Mouse (Mus musculus) forebrain, embryonic 12.5 days (tissue): ENCODE data around the gene Stx8. TPM values are rescaled to one million over a fixed set of nuclear protein-coding genes. Genes with fewer than 3 reads are reported as not detected.
A peak's percentile ranks its signal among the peaks of the same experiment; 100 is the strongest.

Experiments used
- ATAC-seq: fragments of 200-750 bp; cut with Nextera tagmentation; 2 replicates; pipeline ENCODE4 v1.8.0; 2017; ENCODE audit warnings: moderate TSS enrichment; ENCODE audit not compliant: low FRiP score
- H3K27ac ChIP-seq: fragments of 300-500 bp; sonication (generic); 2 replicates; pipeline ENCODE4 v1.5.1; 2016; ENCODE audit warnings: mild to moderate bottlenecking
- H3K27me3 ChIP-seq: fragments of 300-500 bp; sonication (generic); 2 replicates; pipeline ENCODE4 v1.6.1; 2016; ENCODE audit warnings: mild to moderate bottlenecking
- H3K36me3 ChIP-seq: fragments of 300-500 bp; sonication (generic); replicated peaks from 2 replicates; pipeline ENCODE4 v1.6.1; 2016; ENCODE audit warnings: mild to moderate bottlenecking
- H3K4me1 ChIP-seq: fragments of 300-500 bp; sonication (generic); 2 replicates; pipeline ENCODE4 v1.6.1; 2016
- H3K4me2 ChIP-seq: fragments of 300-500 bp; sonication (generic); 2 replicates; pipeline ENCODE4 v1.6.1; 2016; ENCODE audit warnings: mild to moderate bottlenecking, moderate library complexity
- H3K4me3 ChIP-seq: fragments of 300-500 bp; sonication (generic); replicated peaks from 2 replicates; pipeline ENCODE4 v1.5.1; 2016; ENCODE audit warnings: mild to moderate bottlenecking
- H3K9ac ChIP-seq: fragments of 300-500 bp; sonication (generic); 2 replicates; pipeline ENCODE4 v1.6.1; 2016; ENCODE audit warnings: mild to moderate bottlenecking
- H3K9me3 ChIP-seq: fragments of 300-500 bp; sonication (generic); 2 replicates; pipeline ENCODE4 v1.6.1; 2016
- WGBS: fragments of 180-500 bp; shearing (Covaris S2); methylation state at CpG from one replicate; pipeline ENCODE4 v1.1.7; 2016; 5-methylcytosine and 5-hydroxymethylcytosine counted together
- polyA plus RNA-seq: library from polyadenylated mRNA; unstranded; fragments of >200 nt; fragmentation: Nextera tagmentation; extraction: Ambion mirVana; gene quantifications from 2 replicates; pipeline ENCODE4 v1.2.1, GENCODE M21; 2016

The Stx8 gene
- polyA plus RNA-seq, 1 experiment from 2014 or later, result 69.7 TPM

GRCm38 (mm10) chr11:67948229-67948628 is 17.8 kb upstream of the Stx8 start:
- Histone ChIP-seq H3K9ac (no peak overlapping the region), H3K4me2 (no peak overlapping the region), H3K27me3 (no peaks in the 10 kb centered on the region), H3K36me3 (no peaks in the 10 kb centered on the region), H3K4me1 (no peaks in the 10 kb centered on the region), H3K9me3 (no peaks in the 10 kb centered on the region), H3K27ac (no peak overlapping the region), H3K4me3 (no peak overlapping the region)
- 80% methylated on average over 3 of the region's 3 CpGs for WGBS
- ATAC-seq, result no peak

GRCm38 (mm10) chr11:67949475-67949874 is 16.5 kb upstream of the Stx8 start:
- WGBS, result 87% methylated on average over 9 of the region's 9 CpGs
- no peaks in the 10 kb centered on the region for H3K36me3 ChIP-seq

GRCm38 (mm10) chr11:67953604-67954003 is 12.4 kb upstream of the Stx8 start:
- ATAC-seq, result no peak

More at GRCm38 (mm10) chr11:67949475-67949874, 16.5 kb upstream of the Stx8 start:
- no peak overlapping the region for H3K9ac ChIP-seq
- no peaks in the 10 kb centered on the region for H3K27me3 ChIP-seq
- H3K9me3 ChIP-seq, result no peaks in the 10 kb centered on the region
- no peak overlapping the region for H3K27ac ChIP-seq
- H3K4me3 ChIP-seq, result no peak overlapping the region
- no peak for ATAC-seq
- H3K4me2 ChIP-seq, result no peak overlapping the region
- no peaks in the 10 kb centered on the region for H3K4me1 ChIP-seq

GRCm38 (mm10) chr11:67954413-67954812 is 11.6 kb upstream of the Stx8 start:
- ATAC-seq, result no peak
- 90% methylated on average over 6 of the region's 6 CpGs for WGBS
- no peak overlapping the region for H3K27ac ChIP-seq
- no peak overlapping the region for H3K4me3 ChIP-seq
- no peaks in the 10 kb centered on the region for H3K27me3 ChIP-seq
- no peaks in the 10 kb centered on the region for H3K36me3 ChIP-seq
- no peaks in the 10 kb centered on the region for H3K9me3 ChIP-seq
- no peaks in the 10 kb centered on the region for H3K4me1 ChIP-seq
- no peak overlapping the region for H3K9ac ChIP-seq
- H3K4me2 ChIP-seq, result no peak overlapping the region

More at GRCm38 (mm10) chr11:67953604-67954003, 12.4 kb upstream of the Stx8 start:
- Histone ChIP-seq H3K4me2 (no peak overlapping the region), H3K9me3 (no peaks in the 10 kb centered on the region), H3K36me3 (no peaks in the 10 kb centered on the region), H3K4me3 (no peak overlapping the region), H3K9ac (no peak overlapping the region), H3K27ac (no peak overlapping the region), H3K27me3 (no peaks in the 10 kb centered on the region), H3K4me1 (no peaks in the 10 kb centered on the region)
- 91% methylated on average over 5 of the region's 5 CpGs for WGBS

- Histone ChIP-seq H3K36me3 (no peaks in the 10 kb centered on the region), H3K27ac (no peak overlapping the region), H3K9me3 (no peaks in the 10 kb centered on the region), H3K4me2 (no peak overlapping the region), H3K4me1 (peaks cover 20% of the 10 kb centered on the region), H3K4me3 (no peak overlapping the region), H3K9ac (no peak overlapping the region), H3K27me3 (no peaks in the 10 kb centered on the region)
- ATAC-seq, result no peak
- WGBS, result 76% methylated on average over 6 of the region's 6 CpGs
These were observed 1.9 kb upstream of the Stx8 start for GRCm38 (mm10) chr11:67964110-67964509.

GRCm38 (mm10) chr11:67965242-67965883 is 630 bp upstream of the Stx8 start, which contains the start of gene Cfap52:
TSS of gene Cfap52 (minus strand) at chr11:67965651.
- H3K4me1 ChIP-seq, result peaks cover 20% of the 10 kb centered on the region
- peak within 1 kb of the TSS; percentile 89 for H3K4me2 ChIP-seq
- 8% methylated on average over 15 of the region's 15 CpGs for WGBS
- peak within 1 kb of the TSS; percentile 63 for H3K4me3 ChIP-seq
- H3K27me3 ChIP-seq, result no peaks in the 10 kb centered on the region
- peak; percentile 82 for ATAC-seq
- H3K9ac ChIP-seq, result peak within 1 kb of the TSS; percentile 66
- no peaks in the 10 kb centered on the region for H3K9me3 ChIP-seq
- H3K36me3 ChIP-seq, result peaks cover 3% of the 10 kb centered on the region; the same call in 1 of the 2 replicates
- H3K27ac ChIP-seq, result no peak within 1 kb of the TSS

GRCm38 (mm10) chr11:67967831-67968230 is 1.8 kb downstream of the Stx8 start:
- ATAC-seq, result no peak
- Histone ChIP-seq H3K27ac (no peak overlapping the region), H3K4me3 (no peak overlapping the region), H3K9me3 (no peaks in the 10 kb centered on the region), H3K4me1 (peaks cover 20% of the 10 kb centered on the region), H3K36me3 (peaks cover 17% of the 10 kb centered on the region), H3K27me3 (no peaks in the 10 kb centered on the region), H3K9ac (no peak overlapping the region), H3K4me2 (no peak overlapping the region)
- 73% methylated on average over 11 of the region's 11 CpGs for WGBS

- ATAC-seq, result no peak
- WGBS, result 84% methylated on average over 1 of the region's 1 CpGs
- Histone ChIP-seq H3K9ac (no peak overlapping the region), H3K9me3 (no peaks in the 10 kb centered on the region), H3K36me3 (peaks cover 25% of the 10 kb centered on the region), H3K4me2 (no peak overlapping the region), H3K4me3 (no peak overlapping the region), H3K4me1 (0 out of 2 replicates have a peak, but pooled peaks cover 8% of the 10 kb centered on the region), H3K27me3 (no peaks in the 10 kb centered on the region), H3K27ac (no peak overlapping the region)
These were observed 6.6 kb downstream of the Stx8 start for GRCm38 (mm10) chr11:67972606-67973005.

- WGBS, result 90% methylated on average over 5 of the region's 5 CpGs
These were observed 7.2 kb downstream of the Stx8 start for GRCm38 (mm10) chr11:67973225-67973624.

GRCm38 (mm10) chr11:67975252-67975651 is 9.3 kb downstream of the Stx8 start:
- no peak overlapping the region for H3K9ac ChIP-seq
- no peaks in the 10 kb centered on the region for H3K4me1 ChIP-seq
- no peak overlapping the region for H3K4me3 ChIP-seq
- no peak for ATAC-seq
- H3K36me3 ChIP-seq, result peaks cover 23% of the 10 kb centered on the region
- H3K27me3 ChIP-seq, result no peaks in the 10 kb centered on the region
- WGBS, result 16% methylated on average over 2 of the region's 2 CpGs
- no peak overlapping the region for H3K4me2 ChIP-seq
- H3K9me3 ChIP-seq, result no peaks in the 10 kb centered on the region
- H3K27ac ChIP-seq, result no peak overlapping the region

More at GRCm38 (mm10) chr11:67973225-67973624, 7.2 kb downstream of the Stx8 start:
- 0 out of 2 replicates have a peak, but pooled peaks cover 3% of the 10 kb centered on the region for H3K4me1 ChIP-seq
- H3K9me3 ChIP-seq, result no peaks in the 10 kb centered on the region
- ATAC-seq, result no peak
- H3K9ac ChIP-seq, result no peak overlapping the region
- H3K4me3 ChIP-seq, result no peak overlapping the region
- H3K36me3 ChIP-seq, result peaks cover 25% of the 10 kb centered on the region
- no peak overlapping the region for H3K27ac ChIP-seq
- no peak overlapping the region for H3K4me2 ChIP-seq
- H3K27me3 ChIP-seq, result no peaks in the 10 kb centered on the region

- no peak for ATAC-seq
- 94% methylated on average over 6 of the region's 6 CpGs for WGBS
- peaks cover 3% of the 10 kb centered on the region; the same call in 1 of the 2 replicates for H3K4me1 ChIP-seq
These were observed 17.6 kb downstream of the Stx8 start for GRCm38 (mm10) chr11:67983564-67983963.

GRCm38 (mm10) chr11:67991240-67991639 is 25.2 kb downstream of the Stx8 start:
- no peak for ATAC-seq
- no peak overlapping the region for H3K4me2 ChIP-seq
- no peak overlapping the region for H3K4me3 ChIP-seq
- H3K9ac ChIP-seq, result no peak overlapping the region
- H3K27ac ChIP-seq, result no peak overlapping the region
- H3K27me3 ChIP-seq, result no peaks in the 10 kb centered on the region
- 0 out of 2 replicates have a peak, but pooled peaks cover under 1% of the 10 kb centered on the region for H3K36me3 ChIP-seq
- WGBS, result 76% methylated on average over 4 of the region's 4 CpGs
- peaks cover 11% of the 10 kb centered on the region for H3K4me1 ChIP-seq
- no peaks in the 10 kb centered on the region for H3K9me3 ChIP-seq

More at GRCm38 (mm10) chr11:67983564-67983963, 17.6 kb downstream of the Stx8 start:
- no peak overlapping the region for H3K27ac ChIP-seq
- no peak overlapping the region for H3K4me3 ChIP-seq
- H3K4me2 ChIP-seq, result no peak overlapping the region
- peaks cover 2% of the 10 kb centered on the region; the same call in 1 of the 2 replicates for H3K36me3 ChIP-seq
- H3K9me3 ChIP-seq, result no peaks in the 10 kb centered on the region
- no peaks in the 10 kb centered on the region for H3K27me3 ChIP-seq
- no peak overlapping the region for H3K9ac ChIP-seq

- Histone ChIP-seq H3K9ac (no peak overlapping the region), H3K36me3 (no peaks in the 10 kb centered on the region), H3K4me1 (0 out of 2 replicates have a peak, but pooled peaks cover 4% of the 10 kb centered on the region), H3K27ac (no peak overlapping the region), H3K27me3 (0 out of 2 replicates have a peak, but pooled peaks cover 3% of the 10 kb centered on the region), H3K9me3 (no peaks in the 10 kb centered on the region), H3K4me2 (no peak overlapping the region), H3K4me3 (no peak overlapping the region)
- no peak for ATAC-seq
- WGBS, result 72% methylated on average over 4 of the region's 4 CpGs
These were observed 30.0 kb downstream of the Stx8 start for GRCm38 (mm10) chr11:67995965-67996364.
